Mouse (Mus musculus) retina, adult 2 months (tissue): ENCODE measurements at regions not wholly inside any gene's neighbourhood (a gene's known extent, or its start where the extent isn't known, plus 50 kb on each side); places are given as distances from the start of the nearest gene placed in this dataset.
A peak's percentile ranks its signal among the peaks of the same experiment; 100 is the strongest.

ENCODE experiments used
- DNase-seq: peaks from one replicate; pipeline ENCODE4 v3.0.0-alpha.2; 2012; ENCODE audit warnings: low read depth, low spot score

DNA sequence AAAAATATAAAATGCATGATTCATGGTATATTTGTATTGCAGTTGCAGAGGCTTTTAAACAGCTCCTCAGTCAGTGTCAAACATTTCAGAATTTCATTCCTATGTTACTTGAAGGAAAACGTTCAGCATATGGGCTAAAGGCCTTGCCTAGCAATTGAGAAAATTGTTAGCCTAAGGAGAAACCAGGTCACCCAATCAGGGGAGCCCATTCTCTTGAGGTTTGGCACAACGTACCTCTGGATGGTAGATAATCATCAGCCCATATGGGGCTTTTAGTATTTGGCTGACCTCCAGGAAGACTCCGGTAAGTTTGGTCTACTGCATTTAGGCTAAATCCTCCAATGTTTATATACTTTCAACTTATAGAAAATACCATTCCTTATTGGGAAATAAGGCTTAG, 168.7 kb upstream of the Pdcd1 start:
- DNase-seq: no peak

DNA sequence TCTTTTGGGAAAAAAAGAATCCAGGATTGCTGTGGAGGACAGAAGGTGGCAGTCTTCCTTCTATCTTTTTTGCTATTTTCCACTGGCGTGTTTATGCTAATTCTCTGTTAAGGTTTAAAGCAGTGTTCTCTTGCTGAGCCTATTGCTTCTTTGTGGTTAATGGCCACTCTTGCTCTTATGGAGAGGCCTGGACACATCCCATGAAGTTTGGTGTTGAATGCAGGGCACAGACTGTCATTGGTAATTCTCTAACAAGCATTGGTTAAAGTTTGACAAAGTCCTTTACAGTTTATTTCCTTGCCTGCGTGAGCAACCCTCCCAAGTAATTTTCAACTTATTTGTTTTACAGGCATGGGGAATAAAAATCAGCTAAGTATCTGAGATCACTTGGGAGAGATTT, 165.1 kb upstream of the Pdcd1 start:
- DNase-seq: no peak

DNA sequence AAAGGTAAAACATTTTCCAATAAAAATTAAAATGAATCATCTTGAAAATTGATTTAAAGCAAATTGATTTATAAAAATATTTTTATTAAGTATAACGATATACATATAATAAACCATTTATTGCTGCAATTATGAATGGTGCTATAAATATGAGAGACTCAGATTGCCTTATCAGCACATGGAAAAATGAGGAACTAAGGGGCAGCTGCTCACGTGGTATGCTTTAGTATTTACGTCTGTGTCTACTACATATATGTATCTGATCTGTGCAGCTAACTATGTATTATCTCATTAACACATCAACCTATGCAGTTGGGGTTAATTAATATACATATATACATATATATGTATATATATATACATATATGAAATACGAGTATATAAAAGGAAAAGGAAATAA, 156.6 kb upstream of the Pdcd1 start:
- DNase-seq: no peak

DNA sequence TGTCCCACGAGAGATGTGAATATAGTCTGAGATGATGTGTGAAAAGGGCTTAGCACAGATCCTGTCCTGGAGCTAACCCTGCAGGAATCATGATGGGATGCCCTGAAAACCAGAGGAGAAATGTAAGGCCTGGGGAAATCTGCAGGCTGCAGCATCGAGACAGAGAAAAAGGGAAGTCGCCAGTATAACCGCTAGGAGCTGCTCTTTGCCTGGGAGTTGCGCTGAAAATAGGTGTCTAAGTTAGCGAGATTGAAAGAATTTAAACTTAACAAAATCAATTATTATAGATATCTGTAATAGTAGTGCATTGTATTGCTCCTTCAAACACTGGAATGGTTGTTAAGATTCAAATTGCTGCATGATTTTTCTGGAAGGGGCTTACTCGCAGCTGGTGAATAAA, 155.5 kb upstream of the Pdcd1 start:
- DNase-seq: no peak

DNA sequence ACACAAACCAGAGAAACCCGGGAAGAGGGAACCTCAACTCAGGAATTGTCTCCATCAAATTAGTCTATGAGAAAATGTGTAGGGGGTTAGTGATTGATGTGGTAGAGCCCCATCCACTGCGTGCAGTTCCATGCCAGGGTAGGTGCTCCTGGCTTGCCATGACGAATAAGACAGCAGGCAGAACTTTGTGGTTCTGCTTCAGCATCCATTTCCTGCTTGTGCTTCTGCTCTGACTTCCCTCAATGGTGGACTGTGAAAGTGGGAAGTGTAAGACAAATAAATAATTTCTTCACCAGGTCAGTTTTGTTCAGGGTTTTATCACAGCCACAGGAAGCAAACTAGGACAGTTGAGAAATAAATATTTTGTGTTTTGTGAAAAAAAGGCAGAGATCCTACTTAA, 150.9 kb upstream of the Pdcd1 start:
- DNase-seq: no peak

DNA sequence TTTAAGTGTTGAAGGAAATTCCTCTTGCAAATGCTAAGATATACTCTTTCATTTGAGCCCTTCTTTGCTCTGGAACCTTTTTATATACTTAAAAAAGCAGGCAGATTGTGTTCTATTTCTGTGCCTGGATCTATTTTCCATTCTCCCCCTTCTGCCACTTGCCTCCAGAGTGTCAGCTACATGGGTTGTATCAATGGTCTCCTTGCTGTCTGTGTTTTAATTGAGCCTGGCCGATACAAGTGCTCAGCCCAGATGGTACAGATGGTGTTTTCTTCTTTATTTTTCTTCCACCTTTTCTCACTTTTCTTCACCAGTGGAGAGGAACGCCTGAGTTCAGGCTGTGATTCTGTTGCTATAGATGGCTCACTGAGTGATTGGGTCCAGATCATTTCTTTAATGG, 131.5 kb upstream of the Pdcd1 start:
- no peak for DNase-seq

DNA sequence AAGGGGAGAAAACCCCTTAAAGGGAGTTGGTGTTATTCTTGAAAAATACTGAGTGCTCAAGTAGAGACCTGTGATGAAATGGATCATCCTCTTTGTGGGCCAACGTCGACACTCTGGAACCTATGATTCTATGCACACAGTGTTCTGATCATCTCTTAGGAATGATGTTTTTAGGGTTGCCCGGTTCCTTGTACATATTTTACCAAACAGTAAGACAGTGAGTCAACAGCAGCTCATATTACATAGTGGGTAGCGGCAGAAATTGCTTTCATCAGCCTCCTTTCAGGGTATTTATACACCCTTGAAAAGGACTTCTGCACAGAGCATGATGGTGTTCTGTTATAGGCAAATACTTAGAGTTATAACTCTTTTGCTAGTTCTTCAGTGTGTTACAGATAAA, 97.6 kb upstream of the Pdcd1 start:
- DNase-seq: no peak

DNA sequence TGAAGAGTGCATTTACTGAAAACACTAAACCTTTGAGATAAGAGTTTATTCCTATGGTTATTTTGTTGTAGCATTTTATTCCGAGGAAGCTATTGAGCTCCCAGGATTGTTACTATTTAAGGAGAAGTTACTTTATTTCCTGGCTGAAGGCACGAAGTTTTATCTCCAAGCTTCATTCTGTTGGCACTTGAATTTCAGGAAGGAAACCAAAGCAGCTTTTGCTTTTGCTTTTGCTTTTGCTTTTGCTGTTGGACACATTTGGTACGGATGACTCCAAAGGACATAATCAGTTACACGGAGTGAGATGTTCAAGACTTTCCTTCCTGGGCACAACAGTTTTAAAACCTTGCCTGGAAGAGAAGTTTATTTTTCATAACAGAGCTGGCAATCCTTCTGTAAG, 94.7 kb upstream of the Pdcd1 start:
- no peak for DNase-seq

DNA sequence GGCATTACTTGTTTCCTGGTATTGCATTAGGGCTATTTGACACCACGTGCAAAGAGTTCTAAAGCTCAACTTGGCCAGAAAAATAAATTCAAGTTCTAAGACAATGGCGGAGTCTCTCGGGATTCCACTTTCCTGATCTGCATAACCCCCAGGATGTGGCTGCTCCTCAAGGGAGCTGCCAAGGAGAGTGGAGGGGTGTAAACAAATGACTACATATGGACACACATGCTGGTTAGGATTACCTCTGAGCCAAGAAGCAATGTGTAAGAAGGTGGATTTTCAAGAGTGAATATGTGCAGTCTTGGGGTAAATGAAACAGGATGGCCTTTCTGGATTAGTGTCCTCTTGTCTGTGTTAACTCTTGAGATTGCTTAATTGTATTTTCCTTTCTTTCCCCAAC, 88.2 kb upstream of the Pdcd1 start:
- no peak for DNase-seq

DNA sequence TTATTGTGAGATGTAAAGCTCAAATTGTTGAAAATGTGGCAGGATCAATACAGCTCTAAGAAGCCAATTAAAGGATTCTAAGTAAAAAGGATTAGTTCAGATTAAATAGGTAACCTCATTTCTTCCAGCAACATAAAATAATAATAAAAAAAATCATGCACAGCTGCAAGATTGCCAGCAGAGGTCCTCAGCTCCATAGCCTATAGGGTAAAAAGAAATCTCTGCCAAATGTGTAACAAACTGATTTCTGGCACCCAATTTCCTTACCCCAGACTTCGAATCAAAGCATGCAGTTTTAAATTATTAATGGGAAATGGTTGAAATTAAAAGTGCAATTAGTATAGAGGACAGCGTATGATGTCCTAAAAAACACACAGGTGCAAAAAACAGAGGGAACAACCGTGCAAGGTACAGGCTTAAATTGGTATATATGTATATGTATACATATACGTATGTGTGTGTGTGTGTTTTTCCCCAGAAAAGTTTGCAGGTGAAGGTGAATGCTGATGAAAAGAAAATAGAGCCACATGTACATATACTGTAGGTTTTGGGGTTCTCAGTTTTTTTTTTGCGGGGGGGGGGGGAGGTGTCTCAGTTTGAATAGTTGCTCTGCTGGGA, 87.2 kb upstream of the Pdcd1 start:
- DNase-seq: peak; percentile 15

DNA sequence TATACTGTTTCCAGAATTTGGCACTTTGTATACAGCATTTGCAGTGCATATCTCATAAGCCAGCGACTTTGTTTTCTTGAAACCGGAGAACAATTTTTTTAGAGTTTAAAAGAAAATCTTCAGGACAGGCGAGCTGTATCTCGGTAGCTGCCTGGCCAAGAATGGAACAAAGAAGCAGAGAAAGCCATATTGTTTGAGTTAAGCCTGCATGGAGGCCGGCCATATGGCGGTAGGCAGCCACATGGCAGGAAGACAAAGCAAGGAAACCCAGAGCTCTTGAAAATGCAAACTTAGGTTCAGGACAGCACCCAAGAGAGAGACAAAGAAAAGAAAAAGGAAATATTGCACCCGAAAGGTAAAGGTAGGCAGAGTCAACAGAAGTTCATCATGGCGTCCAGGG, 84.4 kb upstream of the Pdcd1 start:
- no peak for DNase-seq
